Mouse (Mus musculus): ENCODE results near the gene Bst2. TPM values are rescaled to one million over a fixed set of nuclear protein-coding genes. Genes with fewer than 3 reads are reported as not detected.

The Bst2 gene
- polyA plus RNA-seq (2017; shearing (Covaris generic)), result 100 to 1,000 TPM in 1 of 2 experiments, 10 to 100 TPM in 1; 75.3 to 150 TPM

GRCm38 (mm10) chr8:71537028-71537867 is at the start of gene Bst2:
Bst2 (minus strand) TSS chr8:71537456.
- ATAC-seq, result peak; percentile 98

GRCm38 (mm10) chr8:71586891-71587290 is 49.6 kb upstream of the Bst2 start:
- no peak for ATAC-seq

- no peak for ATAC-seq
Measured at GRCm38 (mm10) chr8:71580201-71580600, 42.9 kb upstream of the Bst2 start.

GRCm38 (mm10) chr8:71579476-71579875 is 42.2 kb upstream of the Bst2 start:
- no peak for ATAC-seq

- no peak for ATAC-seq
Measured at GRCm38 (mm10) chr8:71579009-71579408, 41.8 kb upstream of the Bst2 start.

- ATAC-seq, result no peak
Measured at GRCm38 (mm10) chr8:71577856-71578387, 40.7 kb upstream of the Bst2 start.

GRCm38 (mm10) chr8:71575020-71575419 is 37.8 kb upstream of the Bst2 start:
- no peak for ATAC-seq

GRCm38 (mm10) chr8:71574426-71574825 is 37.2 kb upstream of the Bst2 start:
- no peak for ATAC-seq

GRCm38 (mm10) chr8:71572847-71573633 is 35.8 kb upstream of the Bst2 start:
- no peak for ATAC-seq

- ATAC-seq, result no peak
Measured at GRCm38 (mm10) chr8:71572077-71572476, 34.8 kb upstream of the Bst2 start.

GRCm38 (mm10) chr8:71570291-71570954 is 33.2 kb upstream of the Bst2 start:
- peak; percentile 86 for ATAC-seq

- ATAC-seq, result peak; percentile 50
Measured at GRCm38 (mm10) chr8:71569366-71570290, 32.4 kb upstream of the Bst2 start.

GRCm38 (mm10) chr8:71568941-71569340 is 31.7 kb upstream of the Bst2 start:
- ATAC-seq, result no peak

- no peak for ATAC-seq
Measured at GRCm38 (mm10) chr8:71568387-71568937, 31.2 kb upstream of the Bst2 start, which contains the start of gene Slc27a1. Slc27a1 (plus strand) TSS chr8:71568882.

- ATAC-seq, result no peak
Measured at GRCm38 (mm10) chr8:71567587-71567986, 30.3 kb upstream of the Bst2 start.

- ATAC-seq, result no peak
Measured at GRCm38 (mm10) chr8:71566501-71566900, 29.2 kb upstream of the Bst2 start, which contains the start of gene Nxnl1. Nxnl1 (minus strand) TSS chr8:71566601.

GRCm38 (mm10) chr8:71563992-71564391 is 26.7 kb upstream of the Bst2 start:
- ATAC-seq, result no peak

GRCm38 (mm10) chr8:71562751-71563150 is 25.5 kb upstream of the Bst2 start:
- ATAC-seq, result peak; percentile 47

GRCm38 (mm10) chr8:71561401-71561800 is 24.1 kb upstream of the Bst2 start:
- peak; percentile 70 for ATAC-seq

- ATAC-seq, result no peak
Measured at GRCm38 (mm10) chr8:71560765-71561164, 23.5 kb upstream of the Bst2 start.

GRCm38 (mm10) chr8:71560071-71560470 is 22.8 kb upstream of the Bst2 start:
- ATAC-seq, result no peak

Data from CD4-positive, CD25-positive, alpha-beta regulatory T cell, adult 4 months (primary cell).